Mouse (Mus musculus): ENCODE results near the gene Flii. TPM values are rescaled to one million over a fixed set of nuclear protein-coding genes. Genes with fewer than 3 reads are reported as not detected.

The Flii gene
- total and polyA plus RNA-seq, 2 experiments from 2014 or later, result 37.4 to 104 TPM

DNA sequence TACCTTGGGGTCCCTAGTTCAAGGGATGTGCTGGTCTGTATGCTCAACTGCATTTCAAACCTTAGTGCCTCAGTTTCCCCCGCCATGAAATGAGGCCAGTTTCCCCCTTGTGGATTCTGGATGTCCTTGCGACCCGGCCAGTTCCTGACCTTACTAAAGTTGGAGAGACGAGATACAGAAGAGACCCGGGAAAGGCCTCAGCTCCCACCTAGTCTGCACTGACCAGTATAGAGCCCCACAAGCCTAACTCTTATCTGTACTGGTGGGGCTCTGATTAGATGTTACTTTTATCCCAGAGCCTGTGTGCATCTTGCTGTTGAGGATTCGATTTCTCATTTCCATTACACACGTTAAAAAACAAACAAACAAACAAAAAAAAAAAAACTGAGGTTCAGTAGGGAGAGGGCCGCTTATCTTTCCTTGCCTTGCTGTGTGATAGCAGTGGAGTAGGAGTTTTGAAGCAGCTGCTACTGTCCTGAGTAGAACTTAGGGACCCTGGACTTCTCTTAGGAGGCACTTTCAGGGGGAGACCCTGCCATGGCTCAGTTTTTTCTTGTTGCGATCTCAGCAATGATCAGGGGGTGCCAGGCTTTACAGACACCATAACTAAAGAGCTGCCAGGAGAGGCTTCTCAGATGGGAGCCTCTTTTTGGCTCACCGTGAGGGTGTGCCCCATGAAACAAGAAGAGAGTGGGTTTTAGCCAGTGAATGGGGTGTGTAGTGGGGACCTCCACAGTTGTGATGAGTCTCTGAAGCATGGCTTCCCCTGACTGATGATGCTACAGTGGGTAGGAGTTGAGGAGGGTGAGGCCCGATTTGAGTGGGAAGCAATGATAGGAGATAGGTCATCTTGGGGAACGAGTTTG is 26.5 kb downstream of the Flii start:
- peaks cover 18% of the 10 kb centered on the region for H3K4me1 ChIP-seq (ENCODE audit: insufficient read depth)
- no peaks in the 10 kb centered on the region for H3K9me3 ChIP-seq (ENCODE audit: low read length)
- peak overlapping the region; percentile 78 for H3K9ac ChIP-seq
- ATAC-seq (no peak), DNase-seq (no peak)
- H3K4me3 ChIP-seq (ENCODE audit: low read depth, low read length), result peak overlapping the region; percentile 90
- TF ChIP-seq CTCF (IDR thresholded peaks at IDR 0.05; ENCODE audit: low read depth), result 0 out of 2 replicates have a peak, but pooled peaks have one; percentile 8
- H3K27ac ChIP-seq (ENCODE audit: low read depth, low read length), result 0 out of 2 replicates have a peak overlapping the region, but pooled peaks have one; percentile 81
- 20% methylated on average over 12 of the region's 12 CpGs for WGBS
- no peaks in the 10 kb centered on the region for H3K27me3 ChIP-seq (ENCODE audit: insufficient read depth, low read length)
- peaks cover 13% of the 10 kb centered on the region; the same call in 1 of the 2 replicates for H3K36me3 ChIP-seq (ENCODE audit: insufficient read depth)
- H3K4me2 ChIP-seq (ENCODE audit: low read depth), result peak overlapping the region; percentile 86

- WGBS, result under 1% methylated on average over 70 of the region's 73 CpGs
- peaks cover 5% of the 10 kb centered on the region; the same call in 1 of the 2 replicates for H3K36me3 ChIP-seq (ENCODE audit: insufficient read depth)
- H3K27me3 ChIP-seq (ENCODE audit: insufficient read depth, low read length), result no peaks in the 10 kb centered on the region
- H3K9ac ChIP-seq, result peak within 1 kb of the TSS; percentile 78
- ATAC-seq (peak; percentile 94), DNase-seq (peak; percentile 97)
- H3K27ac ChIP-seq (ENCODE audit: low read depth, low read length), result peak within 1 kb of the TSS; percentile 81
- no peaks in the 10 kb centered on the region for H3K9me3 ChIP-seq (ENCODE audit: low read length)
- peak within 1 kb of the TSS; percentile 86 for H3K4me2 ChIP-seq (ENCODE audit: low read depth)
- H3K4me3 ChIP-seq (ENCODE audit: low read depth, low read length), result peak within 1 kb of the TSS; percentile 90
- peaks cover 18% of the 10 kb centered on the region for H3K4me1 ChIP-seq (ENCODE audit: insufficient read depth)
- TF ChIP-seq CTCF (IDR thresholded peaks at IDR 0.05; ENCODE audit: low read depth), result no peak
Observed at GRCm38 (mm10) chr11:60699524-60700075, 27.5 kb downstream of the Flii start, which contains the start of gene Llgl1. TSS of gene Llgl1 (plus strand) at chr11:60699723.

GRCm38 (mm10) chr11:60698806-60699523 is 28.1 kb downstream of the Flii start:
- Histone ChIP-seq H3K27ac (ENCODE audit: low read depth, low read length) (peak overlapping the region; percentile 81), H3K36me3 (ENCODE audit: insufficient read depth) (no peaks in the 10 kb centered on the region), H3K9me3 (ENCODE audit: low read length) (no peaks in the 10 kb centered on the region), H3K4me2 (ENCODE audit: low read depth) (peak overlapping the region; percentile 86), H3K4me1 (ENCODE audit: insufficient read depth) (peaks cover 18% of the 10 kb centered on the region), H3K27me3 (ENCODE audit: insufficient read depth, low read length) (no peaks in the 10 kb centered on the region), H3K4me3 (ENCODE audit: low read depth, low read length) (peak overlapping the region; percentile 90), H3K9ac (peak overlapping the region; percentile 78)
- TF ChIP-seq CTCF (IDR thresholded peaks at IDR 0.05; ENCODE audit: low read depth), result no peak
- DNase-seq (peak; percentile 56), ATAC-seq (peak; percentile 19)
- 2% methylated on average over 22 of the region's 22 CpGs for WGBS

GRCm38 (mm10) chr11:60697561-60697960 is 29.5 kb downstream of the Flii start:
- 69% methylated on average over 2 of the region's 2 CpGs for WGBS
- peak; percentile 48 for TF ChIP-seq CTCF (IDR thresholded peaks at IDR 0.05; ENCODE audit: low read depth)
- H3K9ac ChIP-seq, result no peak overlapping the region
- no peak overlapping the region for H3K27ac ChIP-seq (ENCODE audit: low read depth, low read length)
- no peaks in the 10 kb centered on the region for H3K36me3 ChIP-seq (ENCODE audit: insufficient read depth)
- no peaks in the 10 kb centered on the region for H3K27me3 ChIP-seq (ENCODE audit: insufficient read depth, low read length)
- peaks cover 18% of the 10 kb centered on the region for H3K4me1 ChIP-seq (ENCODE audit: insufficient read depth)
- no peak overlapping the region for H3K4me3 ChIP-seq (ENCODE audit: low read depth, low read length)
- no peak for ATAC-seq
- H3K4me2 ChIP-seq (ENCODE audit: low read depth), result no peak overlapping the region
- H3K9me3 ChIP-seq (ENCODE audit: low read length), result no peaks in the 10 kb centered on the region
- peak; percentile 30 for DNase-seq

DNA sequence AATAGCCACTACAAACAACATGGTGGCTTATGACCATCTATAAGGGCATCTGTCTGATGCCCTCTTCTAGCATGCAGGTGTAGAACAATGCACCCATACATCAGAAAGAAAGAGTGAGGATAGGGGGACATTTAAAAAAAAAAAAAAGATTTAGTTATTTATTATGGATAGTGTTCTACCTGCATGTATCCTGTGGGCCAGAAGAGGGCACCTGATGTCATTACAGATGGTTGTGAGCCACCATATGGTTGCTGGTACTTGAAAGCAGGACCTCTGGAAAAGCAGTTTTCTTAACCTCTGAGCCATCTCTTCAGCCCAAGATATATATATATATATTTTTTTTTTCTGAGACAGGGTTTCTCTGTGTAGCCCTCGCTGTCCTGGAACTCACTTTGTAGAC is 30.9 kb downstream of the Flii start:
- peaks cover 17% of the 10 kb centered on the region for H3K4me1 ChIP-seq (ENCODE audit: insufficient read depth)
- TF ChIP-seq CTCF (IDR thresholded peaks at IDR 0.05; ENCODE audit: low read depth), result no peak
- H3K27ac ChIP-seq (ENCODE audit: low read depth, low read length), result no peak overlapping the region
- H3K9ac ChIP-seq, result no peak overlapping the region
- no peaks in the 10 kb centered on the region for H3K9me3 ChIP-seq (ENCODE audit: low read length)
- no peak overlapping the region for H3K4me2 ChIP-seq (ENCODE audit: low read depth)
- H3K36me3 ChIP-seq (ENCODE audit: insufficient read depth), result no peaks in the 10 kb centered on the region
- ATAC-seq, result no peak
- no peaks in the 10 kb centered on the region for H3K27me3 ChIP-seq (ENCODE audit: insufficient read depth, low read length)
- 92% methylated on average over 1 of the region's 1 CpGs for WGBS
- no peak for DNase-seq
- H3K4me3 ChIP-seq (ENCODE audit: low read depth, low read length), result no peak overlapping the region

Small RNA genes lying within 50 kb of the gene (microRNA-seq; reads per million reads assigned to microRNA genes)
- gene Mir5100, result 0.98 to 2.3 reads per million in 2 experiments

Other genes with a start within 250 kb of the Flii start
- gene Alkbh5, start 190.9 kb downstream of the Flii start, total RNA-seq (2014; rRNA removed), result 28.3 and 32.8 TPM in 2 replicates
- gene Alkbh5, start 190.9 kb downstream of the Flii start, polyA plus RNA-seq (2015; fragmentation: Nextera tagmentation; extraction: Ambion mirVana), result 14.2 and 21.8 TPM in 2 replicates
- 27.8 and 32.2 TPM in 2 replicates for gene Llgl1, start 27.5 kb downstream of the Flii start, total RNA-seq (2014; rRNA removed)
- 25.3 and 30.1 TPM in 2 replicates for gene Llgl1, start 27.5 kb downstream of the Flii start, polyA plus RNA-seq (2015; fragmentation: Nextera tagmentation; extraction: Ambion mirVana)
- 35.7 and 40.4 TPM in 2 replicates for gene Mief2, start 1.1 kb upstream of the Flii start, total RNA-seq (2014; rRNA removed)
- 25.4 and 26.5 TPM in 2 replicates for gene Mief2, start 1.1 kb upstream of the Flii start, polyA plus RNA-seq (2015; fragmentation: Nextera tagmentation; extraction: Ambion mirVana)
- gene Top3a, start 50.1 kb upstream of the Flii start, total RNA-seq (2014; rRNA removed), result 9.2 and 11.5 TPM in 2 replicates
- gene Top3a, start 50.1 kb upstream of the Flii start, polyA plus RNA-seq (2015; fragmentation: Nextera tagmentation; extraction: Ambion mirVana), result 2.8 and 3.9 TPM in 2 replicates
- gene Smcr8, start 50.3 kb upstream of the Flii start, total RNA-seq (2014; rRNA removed), result 11.4 and 15.4 TPM in 2 replicates
- gene Smcr8, start 50.3 kb upstream of the Flii start, polyA plus RNA-seq (2015; fragmentation: Nextera tagmentation; extraction: Ambion mirVana), result 2.6 and 3.2 TPM in 2 replicates
- gene Shmt1, start 84.5 kb upstream of the Flii start, total RNA-seq (2014; rRNA removed), result 6.0 and 6.4 TPM in 2 replicates
- gene Shmt1, start 84.5 kb upstream of the Flii start, polyA plus RNA-seq (2015; fragmentation: Nextera tagmentation; extraction: Ambion mirVana), result 7.5 and 7.7 TPM in 2 replicates
- 29.1 and 38.2 TPM in 2 replicates for gene Dhrs7b, start 103.4 kb upstream of the Flii start, total RNA-seq (2014; rRNA removed)
- gene Dhrs7b, start 103.4 kb upstream of the Flii start, polyA plus RNA-seq (2015; fragmentation: Nextera tagmentation; extraction: Ambion mirVana), result 30.9 and 34.6 TPM in 2 replicates
- gene Tmem11, start 152.0 kb upstream of the Flii start, total RNA-seq (2014; rRNA removed), result 45.1 and 48.7 TPM in 2 replicates
- 57.2 and 58.5 TPM in 2 replicates for gene Tmem11, start 152.0 kb upstream of the Flii start, polyA plus RNA-seq (2015; fragmentation: Nextera tagmentation; extraction: Ambion mirVana)
- 19.2 and 29.7 TPM in 2 replicates for gene Natd1, start 187.5 kb upstream of the Flii start, total RNA-seq (2014; rRNA removed)
- 17.2 and 18.1 TPM in 2 replicates for gene Natd1, start 187.5 kb upstream of the Flii start, polyA plus RNA-seq (2015; fragmentation: Nextera tagmentation; extraction: Ambion mirVana)
- 10.6 and 14.8 TPM in 2 replicates for gene Map2k3, start 204.8 kb upstream of the Flii start, total RNA-seq (2014; rRNA removed)
- 17.6 and 20.5 TPM in 2 replicates for gene Map2k3, start 204.8 kb upstream of the Flii start, polyA plus RNA-seq (2015; fragmentation: Nextera tagmentation; extraction: Ambion mirVana)